Mouse (Mus musculus) hindbrain, embryonic 14.5 days (tissue): ENCODE data around the gene Akap13. TPM values are rescaled to one million over a fixed set of nuclear protein-coding genes. Genes with fewer than 3 reads are reported as not detected.

Experiments used
- ATAC-seq: fragments of 200-750 bp; cut with Nextera tagmentation; 2 replicates; pipeline ENCODE4 v1.8.0; 2017; ENCODE audit warnings: moderate number of reproducible peaks, mild to moderate bottlenecking, moderate TSS enrichment, moderate library complexity; ENCODE audit not compliant: low FRiP score
- DNase-seq: peaks from one replicate; pipeline ENCODE4 v3.0.0-alpha.2; 2015; ENCODE audit warnings: low spot score
- H3K27ac ChIP-seq: fragments of 300-500 bp; sonication (generic); 2 replicates; pipeline ENCODE4 v1.5.1; 2014; ENCODE audit warnings: mild to moderate bottlenecking, moderate library complexity
- H3K27me3 ChIP-seq: fragments of 300-500 bp; sonication (generic); 2 replicates; pipeline ENCODE4 v1.6.1; 2014; ENCODE audit warnings: mild to moderate bottlenecking, low read length, mixed read lengths; ENCODE audit not compliant: control insufficient read depth, insufficient read depth
- H3K36me3 ChIP-seq: fragments of 300-500 bp; sonication (generic); replicated peaks from 2 replicates; pipeline ENCODE4 v1.6.1; 2014; ENCODE audit not compliant: control insufficient read depth, insufficient read depth
- H3K4me1 ChIP-seq: fragments of 300-500 bp; sonication (generic); replicated peaks from 2 replicates; pipeline ENCODE4 v1.6.1; 2014; ENCODE audit warnings: antibody characterized with exemption, low read length, mixed read lengths; ENCODE audit not compliant: control insufficient read depth, insufficient read depth
- H3K4me2 ChIP-seq: fragments of 300-500 bp; sonication (generic); replicated peaks from 2 replicates; pipeline ENCODE4 v1.6.1; 2014; ENCODE audit warnings: mild to moderate bottlenecking, moderate library complexity
- H3K4me3 ChIP-seq: fragments of 300-500 bp; sonication (generic); replicated peaks from 2 replicates; pipeline ENCODE4 v1.5.1; 2014; ENCODE audit warnings: mild to moderate bottlenecking, low read length
- H3K9ac ChIP-seq: fragments of 300-500 bp; sonication (generic); 2 replicates; pipeline ENCODE4 v1.6.1; 2014
- H3K9me3 ChIP-seq: fragments of 300-500 bp; sonication (generic); 2 replicates; pipeline ENCODE4 v1.6.1; 2016; ENCODE audit warnings: low read length; ENCODE audit not compliant: control insufficient read depth
- WGBS: fragments of 180-500 bp; shearing (Covaris S2); extraction: QIAGEN DNeasy Blood & Tissue Kit; methylation state at CpG from one replicate; pipeline ENCODE4 v1.1.7; 2014; 5-methylcytosine and 5-hydroxymethylcytosine counted together
- polyA plus RNA-seq: library from polyadenylated mRNA; unstranded; fragments of >200 nt; fragmentation: Nextera tagmentation; extraction: Ambion mirVana; gene quantifications from 2 replicates; pipeline ENCODE4 v1.2.1, GENCODE M21; 2014

Gene Akap13
- polyA plus RNA-seq, 1 experiment from 2014 or later, result 19.8 TPM

DNA sequence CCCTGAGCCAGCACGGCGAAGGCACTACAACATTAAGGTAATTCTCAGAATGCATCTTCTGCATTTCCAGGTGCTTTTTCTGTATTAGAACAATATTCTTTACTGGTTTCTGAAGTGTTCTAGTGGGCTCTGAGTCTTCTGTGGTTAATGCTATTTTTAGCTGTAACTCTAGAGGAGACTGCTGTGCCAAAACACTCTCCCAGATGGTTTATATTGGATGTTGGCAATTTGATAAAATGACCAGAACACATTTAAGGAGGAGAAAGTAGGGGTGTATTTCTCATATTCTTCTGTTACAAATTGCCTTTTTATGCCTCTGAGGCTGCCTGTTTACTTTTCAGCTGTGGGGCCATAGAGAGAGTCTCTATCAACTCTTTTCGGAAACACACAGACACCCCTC lies 94.5 kb downstream of the Akap13 start:
- DNase-seq, result no peak
- H3K9ac ChIP-seq, result no peak overlapping the region
- H3K27ac ChIP-seq, result no peak overlapping the region
- no peaks in the 10 kb centered on the region for H3K36me3 ChIP-seq
- no peak overlapping the region for H3K4me3 ChIP-seq
- 89% methylated on average over 3 of the region's 3 CpGs for WGBS
- H3K4me1 ChIP-seq, result no peaks in the 10 kb centered on the region
- H3K9me3 ChIP-seq, result no peaks in the 10 kb centered on the region
- H3K4me2 ChIP-seq, result no peak overlapping the region
- no peak for ATAC-seq
- H3K27me3 ChIP-seq, result no peaks in the 10 kb centered on the region

DNA sequence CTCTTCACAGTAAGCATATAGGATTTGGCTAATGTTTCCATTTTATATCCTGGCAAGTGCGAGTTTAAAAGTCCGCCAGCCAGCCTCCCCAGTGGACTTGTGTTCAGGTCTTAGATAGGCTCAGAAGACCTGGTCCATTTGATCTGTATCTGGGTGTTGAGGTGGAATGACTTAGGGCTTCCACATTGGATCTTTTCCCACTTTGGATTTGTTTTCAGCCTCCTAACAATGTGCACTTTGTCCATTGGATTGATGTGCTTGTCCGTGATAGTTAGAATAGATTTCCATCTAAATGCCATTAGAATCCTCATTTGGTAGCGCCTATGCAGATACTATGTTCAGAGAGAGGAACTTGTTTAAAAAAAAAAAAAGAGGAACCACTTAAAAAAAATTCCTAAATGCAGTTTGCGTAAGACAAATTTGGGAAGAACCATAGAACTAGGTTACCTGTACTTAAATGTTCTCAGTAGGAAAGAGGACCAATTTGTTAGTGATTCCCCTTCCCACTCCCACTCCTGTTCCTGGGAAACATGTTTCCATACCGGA lies 95.5 kb downstream of the Akap13 start:
- Histone ChIP-seq H3K9me3 (no peaks in the 10 kb centered on the region), H3K4me3 (no peak overlapping the region), H3K4me2 (no peak overlapping the region), H3K9ac (no peak overlapping the region), H3K27ac (no peak overlapping the region), H3K27me3 (no peaks in the 10 kb centered on the region), H3K36me3 (no peaks in the 10 kb centered on the region), H3K4me1 (no peaks in the 10 kb centered on the region)
- 87% methylated on average over 6 of the region's 6 CpGs for WGBS
- ATAC-seq (no peak), DNase-seq (no peak)

DNA sequence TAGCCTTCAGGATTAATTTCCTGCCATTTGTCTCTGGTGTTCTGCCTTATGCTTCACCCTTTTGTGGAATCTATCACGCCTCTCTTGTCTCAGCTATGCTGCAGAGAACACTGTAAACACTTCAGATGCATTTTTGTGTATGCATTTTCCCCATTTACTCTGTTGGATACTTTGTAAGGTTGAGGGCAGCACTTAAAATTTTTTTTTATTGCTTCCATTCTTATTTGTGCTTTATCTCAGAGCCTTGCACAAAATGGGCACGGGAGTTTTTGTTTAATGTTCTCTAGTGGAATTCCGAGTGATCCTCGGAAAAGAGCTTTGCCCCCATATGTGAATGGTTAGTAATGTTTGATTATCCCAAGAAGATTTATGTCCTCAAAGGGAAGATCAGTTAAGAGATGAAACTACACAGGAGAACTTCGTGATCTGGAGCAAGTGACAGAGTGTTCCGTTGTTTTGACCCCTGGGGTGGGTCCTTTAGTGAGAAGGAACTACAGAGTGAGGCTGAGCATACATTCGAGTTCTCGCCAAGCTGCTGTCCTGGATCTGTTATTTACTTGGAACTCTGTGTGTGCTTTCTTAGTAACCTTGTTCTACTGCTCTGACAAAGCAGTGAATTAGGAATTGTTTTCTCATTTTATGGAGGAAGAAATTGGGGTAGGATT lies 97.8 kb downstream of the Akap13 start:
- Histone ChIP-seq H3K27ac (no peak overlapping the region), H3K9ac (no peak overlapping the region), H3K4me2 (no peak overlapping the region), H3K4me3 (no peak overlapping the region), H3K36me3 (no peaks in the 10 kb centered on the region), H3K27me3 (no peaks in the 10 kb centered on the region), H3K4me1 (no peaks in the 10 kb centered on the region), H3K9me3 (no peaks in the 10 kb centered on the region)
- ATAC-seq, result no peak
- WGBS, result 91% methylated on average over 8 of the region's 8 CpGs
- DNase-seq, result no peak

DNA sequence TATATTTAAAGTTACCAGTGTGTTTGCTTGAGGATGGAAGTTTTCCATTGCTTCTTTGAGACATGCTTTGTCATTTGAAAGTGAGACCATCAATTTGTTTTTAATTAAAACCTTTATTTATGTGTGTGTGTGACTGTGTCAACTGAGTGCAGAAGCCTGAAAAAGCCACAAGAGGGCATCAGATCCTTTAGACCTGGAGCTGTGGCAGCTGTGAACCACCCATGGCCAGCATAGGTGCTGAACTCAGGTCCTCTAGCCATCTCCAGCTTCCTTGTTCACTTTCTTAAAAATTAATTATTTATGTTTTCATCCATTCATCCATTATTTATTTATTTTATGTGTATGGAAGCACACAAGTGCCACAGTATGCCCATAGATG lies 98.3 kb downstream of the Akap13 start:
- no peaks in the 10 kb centered on the region for H3K36me3 ChIP-seq

DNA sequence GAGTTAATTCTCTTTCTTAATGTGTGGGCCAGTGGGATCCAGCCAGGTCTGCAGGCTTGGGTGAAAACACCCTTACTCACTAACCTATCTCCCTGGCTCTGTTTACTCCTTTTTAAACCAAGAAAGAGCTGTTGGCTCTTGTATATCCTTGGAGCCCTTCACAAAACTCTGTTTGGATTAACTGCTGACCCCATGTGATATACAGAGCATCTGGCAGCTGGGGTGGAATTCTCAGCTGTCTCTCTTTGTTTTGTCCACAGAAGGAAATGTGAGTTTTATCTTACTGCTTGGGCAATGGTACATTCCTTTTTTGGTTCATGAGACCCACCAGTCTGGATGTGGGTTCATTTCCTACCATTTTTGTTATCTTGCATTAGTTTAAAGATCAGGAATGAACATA lies 98.7 kb downstream of the Akap13 start:
- 0 out of 2 replicates have a peak, but pooled peaks cover under 1% of the 10 kb centered on the region for H3K4me1 ChIP-seq
- H3K9ac ChIP-seq, result no peak overlapping the region
- no peak for ATAC-seq
- no peaks in the 10 kb centered on the region for H3K36me3 ChIP-seq
- no peak overlapping the region for H3K4me3 ChIP-seq
- H3K27ac ChIP-seq, result no peak overlapping the region
- no peak overlapping the region for H3K4me2 ChIP-seq
- no peak for DNase-seq
- no peaks in the 10 kb centered on the region for H3K27me3 ChIP-seq
- no peaks in the 10 kb centered on the region for H3K9me3 ChIP-seq

More for the DNA sequence above, 98.3 kb downstream of the Akap13 start:
- DNase-seq, result no peak
- Histone ChIP-seq H3K4me3 (no peak overlapping the region), H3K27me3 (no peaks in the 10 kb centered on the region), H3K9me3 (no peaks in the 10 kb centered on the region), H3K4me1 (no peaks in the 10 kb centered on the region), H3K9ac (no peak overlapping the region), H3K27ac (no peak overlapping the region), H3K4me2 (no peak overlapping the region)
- no peak for ATAC-seq

DNA sequence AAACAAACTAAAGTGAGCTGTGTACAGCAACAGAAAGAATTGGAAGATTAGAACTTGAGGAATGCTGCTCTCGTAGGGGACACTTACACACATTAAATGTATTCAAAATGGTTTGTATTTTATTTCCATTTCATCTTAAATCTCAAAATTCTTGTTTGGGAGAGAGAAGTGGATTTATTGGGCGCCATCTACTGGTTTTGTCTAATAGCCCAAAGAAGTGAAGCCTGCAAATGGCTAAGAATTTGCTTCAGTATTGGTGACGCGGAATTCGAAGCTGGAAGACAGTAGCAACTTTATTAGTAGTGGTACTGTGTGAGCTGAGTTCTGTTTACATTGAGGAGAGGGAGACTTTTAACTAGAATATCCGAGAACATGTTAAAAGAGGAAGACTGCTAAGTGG lies 100.6 kb downstream of the Akap13 start:
- WGBS, result 75% methylated on average over 6 of the region's 6 CpGs
- no peak overlapping the region for H3K4me2 ChIP-seq
- no peaks in the 10 kb centered on the region for H3K27me3 ChIP-seq
- H3K27ac ChIP-seq, result no peak overlapping the region
- 0 out of 2 replicates have a peak, but pooled peaks cover 3% of the 10 kb centered on the region for H3K4me1 ChIP-seq
- no peaks in the 10 kb centered on the region for H3K9me3 ChIP-seq
- no peak for ATAC-seq
- peak; percentile 48 for DNase-seq
- no peak overlapping the region for H3K9ac ChIP-seq
- H3K4me3 ChIP-seq, result no peak overlapping the region
- H3K36me3 ChIP-seq, result no peaks in the 10 kb centered on the region

DNA sequence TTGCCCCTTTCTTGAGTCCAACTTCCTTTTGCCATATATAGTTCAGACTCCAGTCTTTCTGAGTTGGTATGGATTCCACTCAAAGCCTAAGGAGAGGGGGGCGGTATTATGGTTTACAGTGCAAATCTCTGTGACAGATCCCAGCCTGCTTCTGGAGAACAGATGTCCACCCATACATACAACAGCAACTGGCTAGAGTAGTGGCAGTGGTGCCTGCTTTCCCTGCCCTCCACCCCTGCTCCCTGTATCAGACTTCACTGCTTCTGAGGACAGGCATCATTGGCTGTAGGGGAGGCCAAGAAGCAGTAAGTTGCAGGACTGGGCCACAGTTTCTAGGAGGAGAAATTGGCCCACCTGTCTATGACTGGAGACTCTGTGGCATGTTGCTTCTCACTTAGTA lies 102.9 kb downstream of the Akap13 start:
- ATAC-seq (no peak), DNase-seq (no peak)
- Histone ChIP-seq H3K27ac (no peak overlapping the region), H3K4me1 (0 out of 2 replicates have a peak, but pooled peaks cover 3% of the 10 kb centered on the region), H3K27me3 (no peaks in the 10 kb centered on the region), H3K36me3 (no peaks in the 10 kb centered on the region), H3K4me3 (no peak overlapping the region), H3K9ac (no peak overlapping the region), H3K9me3 (no peaks in the 10 kb centered on the region), H3K4me2 (no peak overlapping the region)
- WGBS, result 93% methylated on average over 1 of the region's 1 CpGs

DNA sequence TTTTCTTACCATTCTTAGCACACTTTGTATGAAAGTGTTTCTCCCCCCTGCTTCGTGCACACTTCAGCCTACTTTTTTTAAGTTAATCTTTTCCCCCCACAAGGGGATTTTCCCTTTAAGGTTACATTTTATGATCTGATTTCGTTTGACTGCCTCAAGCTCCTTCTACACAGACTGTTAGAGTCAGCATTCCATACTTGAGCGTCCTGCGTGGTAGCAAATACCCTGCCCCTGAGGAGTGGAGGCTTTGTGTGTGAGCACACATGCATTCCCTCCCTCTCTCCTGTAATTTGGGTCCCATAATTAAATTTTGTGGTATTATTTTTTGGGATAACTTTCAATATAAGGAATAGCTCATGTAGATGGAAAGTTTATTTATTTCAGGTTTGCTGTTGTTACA lies 103.8 kb downstream of the Akap13 start:
- Histone ChIP-seq H3K9me3 (no peaks in the 10 kb centered on the region), H3K4me3 (no peak overlapping the region), H3K27ac (no peak overlapping the region), H3K9ac (no peak overlapping the region), H3K4me1 (0 out of 2 replicates have a peak, but pooled peaks cover 3% of the 10 kb centered on the region), H3K36me3 (no peaks in the 10 kb centered on the region), H3K4me2 (no peak overlapping the region), H3K27me3 (no peaks in the 10 kb centered on the region)
- ATAC-seq (no peak), DNase-seq (no peak)
- 63% methylated on average over 4 of the region's 4 CpGs for WGBS

DNA sequence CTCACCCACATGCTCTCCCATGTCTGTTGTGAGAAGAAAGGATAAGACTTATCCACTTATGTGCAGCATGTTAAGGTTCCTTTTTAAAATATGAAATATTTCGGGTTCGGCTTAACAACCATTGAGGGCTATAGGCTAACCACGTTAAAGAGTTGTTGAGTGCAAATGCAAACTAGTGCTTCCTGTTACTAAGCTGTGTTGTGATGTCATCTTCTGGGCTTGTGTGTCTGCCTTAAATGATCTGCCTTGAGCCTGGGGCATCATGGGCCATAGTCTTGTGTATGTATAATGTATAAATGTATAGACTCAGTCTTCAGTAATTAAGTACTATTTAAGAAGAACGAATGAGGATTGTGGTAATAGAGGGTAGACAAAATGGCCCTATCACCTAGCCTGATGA lies 104.6 kb downstream of the Akap13 start:
- H3K4me1 ChIP-seq, result 0 out of 2 replicates have a peak, but pooled peaks cover 3% of the 10 kb centered on the region
- H3K4me2 ChIP-seq, result no peak overlapping the region
- ATAC-seq (no peak), DNase-seq (no peak)
- WGBS, result 92% methylated on average over 4 of the region's 4 CpGs
- H3K4me3 ChIP-seq, result no peak overlapping the region
- no peaks in the 10 kb centered on the region for H3K36me3 ChIP-seq
- H3K9ac ChIP-seq, result no peak overlapping the region
- H3K27me3 ChIP-seq, result no peaks in the 10 kb centered on the region
- H3K9me3 ChIP-seq, result no peaks in the 10 kb centered on the region
- no peak overlapping the region for H3K27ac ChIP-seq

DNA sequence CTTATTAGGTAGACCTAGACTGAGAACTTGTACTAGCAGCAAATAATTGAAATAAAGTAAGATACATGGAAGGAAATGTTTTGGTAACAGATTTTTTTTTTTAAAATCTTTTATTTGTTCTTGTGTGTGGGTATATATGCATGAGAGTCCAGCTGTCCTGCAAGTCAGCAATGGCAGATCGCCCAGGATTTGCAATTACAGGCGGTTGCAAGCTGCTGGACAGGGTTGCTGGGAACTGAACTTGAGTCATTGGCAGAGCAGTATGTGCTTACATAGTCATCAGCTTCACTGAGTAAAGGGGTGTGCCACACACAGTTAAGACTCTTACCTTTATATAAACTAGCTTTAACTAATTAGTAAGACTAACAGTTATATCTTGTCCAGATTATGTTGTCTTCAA lies 105.2 kb downstream of the Akap13 start:
- ATAC-seq, result no peak
- H3K4me1 ChIP-seq, result 0 out of 2 replicates have a peak, but pooled peaks cover 3% of the 10 kb centered on the region
- H3K27me3 ChIP-seq, result no peaks in the 10 kb centered on the region
- no peak overlapping the region for H3K27ac ChIP-seq
- H3K4me2 ChIP-seq, result no peak overlapping the region
- H3K36me3 ChIP-seq, result no peaks in the 10 kb centered on the region
- DNase-seq, result no peak
- H3K4me3 ChIP-seq, result no peak overlapping the region
- WGBS, result 99% methylated on average over 2 of the region's 2 CpGs
- H3K9me3 ChIP-seq, result no peaks in the 10 kb centered on the region
- no peak overlapping the region for H3K9ac ChIP-seq
